In genomic region chr2:168658551-168658950, GRCm38 (mm10) we compare ENCODE assay signal across 21 mouse cellular contexts. TPM values are rescaled to one million over a fixed set of nuclear protein-coding genes. Genes with fewer than 3 reads are reported as not detected.
A peak's percentile ranks its signal among the peaks of the same experiment; 100 is the strongest.
DNase-seq lines count a peak whose midpoint lies in the region; ATAC-seq and TF ChIP-seq lines count a peak whose summit lies in the region.
"Had no signal": no experiment of that assay in that cellular context is flagged by ENCODE, and none has a peak within 500 bp of the region (broad histone marks: within the 10 kb centered on the region; RNA-seq: fewer than 3 reads in every experiment).

No protein-coding gene starts in this region.

- WGBS in embryonic facial prominence, embryonic 14.5 days, result 78% methylated on average over 11 of the region's 11 CpGs
- 87% methylated on average over 11 of the region's 11 CpGs for WGBS in embryonic facial prominence, embryonic 10.5 days
- 40% methylated on average over 11 of the region's 11 CpGs for WGBS in heart, adult 2 months
- 76% methylated on average over 11 of the region's 11 CpGs for WGBS in heart, embryonic 11.5 days (ENCODE audit: insufficient replicate concordance)

- no peak for TF ChIP-seq POLR2A in heart, adult 2 months (IDR thresholded peaks at IDR 0.05; ENCODE audit: insufficient read depth, low read depth, low read length)

- no peak for DNase-seq in embryonic facial prominence, embryonic 14.5 days (ENCODE audit: low spot score)
- no peak for DNase-seq in embryonic facial prominence, embryonic 10.5 days (ENCODE audit: low spot score)
- DNase-seq in heart, adult 2 months, result peak; percentile 38 to 51
- DNase-seq in heart, postnatal 14 days, result peak; percentile 40 to 42
- DNase-seq in ovary, postnatal 14 days (ENCODE audit: low spot score), result no peak
- DNase-seq in right cerebral cortex, postnatal 25 days, result no peak
- DNase-seq: cerebellum, adult 11-12 months; cerebellum, postnatal 36 days; kidney, adult 18-20 months; lung, postnatal 4 days; retina, postnatal 1 day; right cerebral cortex, postnatal 4 days; thymus, postnatal 14 days had no signal

- H3K4me1 ChIP-seq in embryonic facial prominence, embryonic 14.5 days (ENCODE audit: control insufficient read depth, insufficient read depth, low read length), result no peaks in the 10 kb centered on the region; the same call in 1 of the 2 replicates
- peaks cover 24% of the 10 kb centered on the region for H3K4me1 ChIP-seq in embryonic facial prominence, embryonic 10.5 days
- peaks cover 12% of the 10 kb centered on the region for H3K4me1 ChIP-seq in heart, adult 2 months (ENCODE audit: control insufficient read depth, insufficient read depth, low read length)
- H3K4me1 ChIP-seq in heart, embryonic 11.5 days (ENCODE audit: control insufficient read depth, insufficient read depth, low read length), result peaks cover 9% of the 10 kb centered on the region
- H3K4me1 ChIP-seq: lung, embryonic 15.5 days had no signal

- 0 out of 2 replicates have a peak, but pooled peaks have one; percentile 24 for ATAC-seq in embryonic facial prominence, embryonic 14.5 days (ENCODE audit: low read depth)
- ATAC-seq in heart, embryonic 11.5 days (replicated peaks; ENCODE audit: insufficient number of reproducible peaks, low FRiP score, low TSS enrichment), result no peak
- ATAC-seq: CD4-positive, CD25-positive, alpha-beta regulatory T cell, adult 4 months; midbrain, embryonic 16.5 days had no signal

- TF ChIP-seq CTCF in heart, adult 2 months (IDR thresholded peaks at IDR 0.05), result no peak

- H3K4me2 ChIP-seq in embryonic facial prominence, embryonic 14.5 days (ENCODE audit: low read depth, low read length), result no peak overlapping the region
- H3K4me2 ChIP-seq in heart, embryonic 11.5 days, result no peak overlapping the region
- H3K4me2 ChIP-seq: limb, embryonic 13.5 days; lung, embryonic 15.5 days; neural tube, embryonic 15.5 days had no signal

- no peaks in the 10 kb centered on the region for H3K9me3 ChIP-seq in embryonic facial prominence, embryonic 14.5 days (ENCODE audit: control insufficient read depth, low read length)
- H3K9me3 ChIP-seq in embryonic facial prominence, embryonic 10.5 days, result no peaks in the 10 kb centered on the region
- no peaks in the 10 kb centered on the region for H3K9me3 ChIP-seq in heart, embryonic 11.5 days (replicated peaks; ENCODE audit: control insufficient read depth, low read length)
- H3K9me3 ChIP-seq: limb, embryonic 13.5 days; lung, embryonic 15.5 days; neural tube, embryonic 15.5 days had no signal

- H3K36me3 ChIP-seq in embryonic facial prominence, embryonic 14.5 days (ENCODE audit: control insufficient read depth, insufficient read depth, low read length), result peaks cover 16% of the 10 kb centered on the region; the same call in 1 of the 2 replicates
- no peaks in the 10 kb centered on the region for H3K36me3 ChIP-seq in embryonic facial prominence, embryonic 10.5 days (replicated peaks)
- H3K36me3 ChIP-seq in heart, adult 2 months (ENCODE audit: control insufficient read depth, insufficient read depth, low read length), result no peaks in the 10 kb centered on the region
- no peaks in the 10 kb centered on the region for H3K36me3 ChIP-seq in heart, embryonic 11.5 days (ENCODE audit: control insufficient read depth, insufficient read depth, low read length)
- H3K36me3 ChIP-seq: lung, embryonic 15.5 days had no signal

- H3K79me2 ChIP-seq in heart, adult 2 months (replicated peaks; ENCODE audit: control insufficient read depth, insufficient read depth, low read length), result no peaks in the 10 kb centered on the region

- TF ChIP-seq EP300 in heart, adult 2 months (IDR thresholded peaks at IDR 0.05; ENCODE audit: insufficient read depth, low read depth, low read length), result no peak

- no peak overlapping the region for H3K9ac ChIP-seq in embryonic facial prominence, embryonic 14.5 days (ENCODE audit: low read depth, low read length)
- H3K9ac ChIP-seq in heart, adult 2 months (ENCODE audit: low read depth, low read length), result no peak overlapping the region
- H3K9ac ChIP-seq in heart, embryonic 11.5 days (ENCODE audit: low read depth, low read length), result no peak overlapping the region
- H3K9ac ChIP-seq: limb, embryonic 13.5 days; liver, embryonic 14.5 days; lung, embryonic 15.5 days; neural tube, embryonic 15.5 days had no signal

- H3K4me3 ChIP-seq in embryonic facial prominence, embryonic 14.5 days (ENCODE audit: low read depth, low read length), result no peak overlapping the region
- no peak overlapping the region for H3K4me3 ChIP-seq in embryonic facial prominence, embryonic 10.5 days
- no peak overlapping the region for H3K4me3 ChIP-seq in heart, adult 2 months
- H3K4me3 ChIP-seq in heart, embryonic 11.5 days (ENCODE audit: low read depth, low read length), result no peak overlapping the region
- H3K4me3 ChIP-seq: limb, embryonic 13.5 days; lung, embryonic 15.5 days; neural tube, embryonic 15.5 days had no signal

- H3K27ac ChIP-seq in embryonic facial prominence, embryonic 14.5 days (replicated peaks; ENCODE audit: low read depth, low read length), result no peak overlapping the region
- H3K27ac ChIP-seq in embryonic facial prominence, embryonic 10.5 days (replicated peaks), result no peak overlapping the region
- H3K27ac ChIP-seq in heart, adult 2 months, result no peak overlapping the region
- no peak overlapping the region for H3K27ac ChIP-seq in heart, embryonic 11.5 days (ENCODE audit: low read depth, low read length)
- H3K27ac ChIP-seq: kidney, postnatal 0 days; limb, embryonic 13.5 days; liver, embryonic 14.5 days; lung, embryonic 15.5 days; neural tube, embryonic 15.5 days had no signal

- intact Hi-C loops in heart, adult 2 months (cut with DNase I), result no loop called here
- intact Hi-C loops in heart, postnatal 14 days (cut with DNase I), result no loop called here

- H3K27me3 ChIP-seq in embryonic facial prominence, embryonic 14.5 days (replicated peaks; ENCODE audit: control insufficient read depth, insufficient read depth, low read length), result no peaks in the 10 kb centered on the region
- 0 out of 2 replicates have a peak, but pooled peaks cover 12% of the 10 kb centered on the region for H3K27me3 ChIP-seq in embryonic facial prominence, embryonic 10.5 days (replicated peaks; ENCODE audit: low read depth, poor library complexity, severe bottlenecking)
- no peaks in the 10 kb centered on the region for H3K27me3 ChIP-seq in heart, adult 2 months (ENCODE audit: control insufficient read depth, insufficient read depth, low read length)
- H3K27me3 ChIP-seq in heart, embryonic 11.5 days (ENCODE audit: control insufficient read depth, insufficient read depth, low read length), result peaks cover 11% of the 10 kb centered on the region; the same call in 1 of the 2 replicates
- H3K27me3 ChIP-seq: limb, embryonic 13.5 days; lung, embryonic 15.5 days; neural tube, embryonic 15.5 days had no signal

RNA-seq across cellular contexts. Expression of gene Nfatc2, which starts 57.1 kb away (rescaled TPM):
- 5.7 and 5.8 TPM in 2 replicates for polyA plus RNA-seq in embryonic facial prominence, embryonic 14.5 days (2014; fragmentation: Nextera tagmentation; extraction: Ambion mirVana)
- 0.45 and 0.66 TPM in 2 replicates for polyA plus RNA-seq in embryonic facial prominence, embryonic 10.5 days (2016; fragmentation: Nextera tagmentation; extraction: Ambion mirVana)
- 10 to 100 TPM; 11.2 to 18.3 TPM for total RNA-seq in heart, adult 2 months (2021)
- 10.2 and 12.8 TPM in 2 replicates for polyA plus RNA-seq in heart, adult 2 months (2012; rRNA removed)
- 4.2 and 4.6 TPM in 2 replicates for polyA plus RNA-seq in heart, embryonic 11.5 days (2014; fragmentation: Nextera tagmentation; extraction: Ambion mirVana)
- 10 to 100 TPM; 15.9 to 17.8 TPM for total RNA-seq in heart, postnatal 14 days (2021)

Comparison
In these comparisons a context has a peak if more than half of its experiments do, and no peak if none do; other contexts are left out.
1. DNase-seq: peak in heart, adult 2 months (2 of 2) and heart, postnatal 14 days (2 of 2); none in embryonic facial prominence, embryonic 14.5 days (single experiment), embryonic facial prominence, embryonic 10.5 days (single experiment), ovary, postnatal 14 days (single experiment) and right cerebral cortex, postnatal 25 days (single experiment).